Mouse (Mus musculus) monocyte, adult 59 days (primary cell): ENCODE data around the gene Elovl3. TPM values are rescaled to one million over a fixed set of nuclear protein-coding genes. Genes with fewer than 3 reads are reported as not detected.

Experiments
- total RNA-seq, 2 experiments: library from RNA; stranded (reverse); gene quantifications; one replicate each; pipeline ENCODE4 v1.2.4; 2023

The Elovl3 gene
- not detected for total RNA-seq

DNA sequence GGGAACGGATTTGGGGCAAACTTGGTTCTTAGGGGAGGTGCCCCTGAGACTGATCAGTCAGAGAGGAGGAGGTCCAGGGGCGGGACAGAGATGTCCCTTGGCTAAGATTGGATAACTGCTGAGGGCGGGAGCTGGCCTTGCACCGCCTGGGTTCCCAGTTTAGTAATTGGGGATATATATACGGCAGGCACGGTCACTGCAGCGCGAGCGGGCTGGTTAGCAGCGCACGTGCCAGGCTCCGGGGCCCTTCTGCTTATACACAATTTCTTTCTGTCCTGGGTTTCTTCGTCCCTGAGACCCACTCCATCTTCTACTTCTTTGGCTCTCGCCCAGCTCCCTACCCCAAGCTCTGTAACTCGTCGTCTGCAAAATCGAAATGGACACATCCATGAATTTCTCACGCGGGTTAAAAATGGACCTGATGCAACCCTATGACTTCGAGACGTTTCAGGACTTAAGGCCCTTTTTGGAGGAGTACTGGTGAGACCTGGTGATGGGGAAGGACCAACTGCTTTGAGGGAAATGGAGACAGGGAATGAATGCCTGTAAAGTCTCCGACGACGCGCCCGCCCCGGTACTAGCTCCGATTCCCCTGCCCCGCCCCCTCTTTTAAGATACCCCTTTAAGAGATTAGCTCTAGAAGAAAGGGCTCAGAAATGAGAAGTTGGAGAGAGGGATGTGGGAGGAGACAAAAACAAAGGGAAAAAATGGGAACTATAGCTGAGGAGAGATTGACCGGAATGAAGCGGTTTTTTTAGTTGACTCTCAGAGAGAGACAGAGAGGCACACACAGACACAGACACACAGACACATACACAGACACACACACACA, at the start of gene Elovl3:
Gene Elovl3, plus strand, starts transcription at position 204 of the 832 bp plus-strand sequence.

DNA sequence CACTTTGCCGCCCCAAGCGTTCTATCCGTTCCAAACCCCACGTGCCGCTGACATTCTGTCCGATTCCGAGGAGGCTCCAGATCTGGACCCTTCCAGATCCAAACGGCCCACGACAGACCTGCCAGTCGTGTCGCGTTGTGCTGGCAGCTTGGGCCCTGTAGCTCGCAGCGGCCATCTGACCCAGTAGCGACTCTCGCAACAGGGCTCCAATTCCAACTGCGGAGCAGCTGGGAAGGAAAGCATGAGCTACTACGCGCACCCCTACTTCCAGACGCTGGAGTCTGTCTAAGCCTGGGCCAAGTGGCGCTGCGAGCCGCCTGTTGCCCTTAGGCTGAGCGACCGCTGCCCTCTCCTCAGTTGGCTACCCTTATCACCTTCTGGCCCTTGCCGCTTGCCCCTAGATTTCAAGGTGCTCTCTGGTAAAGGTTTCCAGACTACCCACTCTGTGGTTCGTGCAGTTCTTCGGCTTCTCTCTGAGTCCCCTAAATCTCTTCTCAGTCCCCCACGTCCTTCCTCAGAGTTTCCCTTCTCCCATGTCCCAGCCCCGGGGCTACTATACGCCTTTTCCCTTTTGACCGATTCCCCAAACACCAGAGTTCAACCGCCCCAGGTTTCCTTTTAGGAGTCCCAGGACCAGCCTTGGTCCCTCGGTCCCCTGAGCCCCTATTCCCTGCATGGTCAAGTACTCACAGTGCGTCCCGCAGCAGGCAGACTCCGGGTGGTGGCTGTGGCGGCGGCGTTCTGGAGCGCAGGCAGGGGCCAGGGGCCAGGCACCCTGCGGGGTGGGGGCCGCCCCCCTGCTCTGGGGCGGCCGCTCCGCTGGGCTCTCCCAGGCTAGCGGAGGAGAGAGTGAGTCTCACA, 16.0 kb downstream of the Elovl3 start, which contains the start of gene Pitx3:
Gene Pitx3, minus strand, starts transcription at position 816 of the 861 bp plus-strand sequence.

GRCm38 (mm10) chr19:46152127-46152803, 20.6 kb downstream of the Elovl3 start, which contains the start of gene Gbf1:
TSS of gene Gbf1 (plus strand) at chr19:46152509.

Other genes starting within 250 kb of the Elovl3 start
- gene Armh3, start 133.4 kb upstream of the Elovl3 start, total RNA-seq: 10 to 100 TPM; 20.0 to 20.6 TPM
- 10 to 100 TPM; 11.8 TPM for gene Hps6, start 128.4 kb upstream of the Elovl3 start, total RNA-seq
- 10 to 100 TPM; 67.6 to 70.4 TPM for gene Pprc1, start 87.0 kb upstream of the Elovl3 start, total RNA-seq
- gene Ldb1, start 86.7 kb upstream of the Elovl3 start, total RNA-seq: 100 to 1,000 TPM; 116 to 118 TPM
- 10 to 100 TPM; 37.2 to 43.7 TPM for gene Nolc1, start 56.0 kb upstream of the Elovl3 start, total RNA-seq
- gene Pitx3, start 16.4 kb downstream of the Elovl3 start, total RNA-seq: not detected
- 10 to 100 TPM; 72.3 to 76.8 TPM for gene Gbf1, start 20.6 kb downstream of the Elovl3 start, total RNA-seq
- gene Nfkb2, start 172.4 kb downstream of the Elovl3 start, total RNA-seq: 100 to 1,000 TPM; 174 to 199 TPM
- under 1 TPM in 1 of 2 experiments, not detected in 1; 0.31 TPM for gene Psd, start 195.3 kb downstream of the Elovl3 start, total RNA-seq
- gene Fbxl15, start 196.3 kb downstream of the Elovl3 start, total RNA-seq: 1 to 10 TPM; 8.6 to 9.7 TPM
- 10 to 100 TPM; 76.8 to 92.1 TPM for gene Cuedc2, start 206.8 kb downstream of the Elovl3 start, total RNA-seq
- 10 to 100 TPM; 15.3 to 15.5 TPM for gene Mfsd13a, start 209.2 kb downstream of the Elovl3 start, total RNA-seq
- gene 2310034G01Rik, start 218.4 kb downstream of the Elovl3 start, total RNA-seq: under 1 TPM in 1 of 2 experiments, not detected in 1; 0.39 TPM